Mouse (Mus musculus) heart, adult 2 months (tissue): Measurements from ENCODE around the gene Ssh1.

Experiments used
- CTCF ChIP-seq: fragments of 200-600 bp; IDR thresholded peaks from 2 replicates; pipeline ENCODE4 v1.8.1; 2022; ENCODE audit warnings: antibody characterized with exemption, mild to moderate bottlenecking, moderate library complexity
- POLR2A ChIP-seq: fragments of 200-500 bp; IDR thresholded peaks from 2 replicates; pipeline ENCODE4 v1.6.1; 2011; ENCODE audit warnings: mild to moderate bottlenecking, low read depth, low read length, control low read depth; ENCODE audit not compliant: insufficient read depth

- no peak for TF ChIP-seq POLR2A
- TF ChIP-seq CTCF: no peak
Observed at GRCm38 (mm10) chr5:113919060-113919459, 74.6 kb downstream of the Ssh1 start.
